Comparison of ENCODE assay signal across 20 mouse cellular contexts in the genomic region with DNA sequence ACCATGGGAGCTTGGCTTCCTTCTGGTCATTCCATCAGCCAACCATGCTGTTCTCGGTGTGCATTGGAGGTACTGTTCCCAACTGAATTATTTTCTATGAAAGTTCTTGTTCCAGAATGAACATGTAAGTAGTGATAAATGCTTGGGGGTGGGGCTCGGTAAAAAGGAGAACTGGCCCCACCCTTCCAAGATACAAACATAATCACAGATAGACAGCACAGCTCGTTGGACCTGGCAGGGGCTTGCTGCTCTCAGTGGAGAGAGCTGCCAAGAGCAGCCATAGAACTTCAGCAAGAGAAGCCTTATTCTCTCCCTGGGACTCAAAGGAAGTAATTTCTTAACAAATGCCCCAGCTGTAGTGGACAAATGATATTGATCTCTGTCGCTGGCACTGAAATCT.
"Had no signal": no experiment of that assay in that cellular context is flagged by ENCODE, and none has a peak within 500 bp of the region (broad histone marks: within the 10 kb centered on the region; RNA-seq: fewer than 3 reads in every experiment).

No protein-coding gene starts in this region.

- H3K4me2 ChIP-seq: intestine, embryonic 15.5 days; kidney, embryonic 15.5 days; liver, embryonic 15.5 days; midbrain, embryonic 12.5 days; midbrain, embryonic 15.5 days; neural tube, embryonic 12.5 days; neural tube, embryonic 15.5 days; stomach, embryonic 15.5 days had no signal

- ATAC-seq: intestine, embryonic 15.5 days; midbrain, embryonic 15.5 days had no signal

- H3K9ac ChIP-seq: intestine, embryonic 15.5 days; kidney, embryonic 15.5 days; liver, embryonic 15.5 days; midbrain, embryonic 12.5 days; midbrain, embryonic 15.5 days; neural tube, embryonic 12.5 days; neural tube, embryonic 15.5 days; stomach, embryonic 15.5 days had no signal

- H3K9me3 ChIP-seq: intestine, embryonic 15.5 days; kidney, embryonic 15.5 days; liver, embryonic 15.5 days; midbrain, embryonic 12.5 days; midbrain, embryonic 15.5 days; neural tube, embryonic 12.5 days; neural tube, embryonic 15.5 days; stomach, embryonic 15.5 days had no signal

- DNase-seq: kidney, adult 11 months; kidney, adult 8-10 months; kidney, postnatal 10 days; kidney, postnatal 36 days; layer of hippocampus, postnatal 36 days; lung, adult 2 months; lung, postnatal 14 days; lung, postnatal 4 days; right cerebral cortex, adult 18-20 months; right cerebral cortex, postnatal 14 days; spleen, adult 18-20 months had no signal

- H3K27ac ChIP-seq: intestine, embryonic 15.5 days; kidney, embryonic 15.5 days; left cerebral cortex, adult 2 months; liver, embryonic 15.5 days; midbrain, embryonic 12.5 days; midbrain, embryonic 15.5 days; neural tube, embryonic 12.5 days; neural tube, embryonic 15.5 days; stomach, embryonic 15.5 days had no signal

- H3K27me3 ChIP-seq: intestine, embryonic 15.5 days; kidney, embryonic 15.5 days; liver, embryonic 15.5 days; midbrain, embryonic 12.5 days; midbrain, embryonic 15.5 days; neural tube, embryonic 12.5 days; neural tube, embryonic 15.5 days; stomach, embryonic 15.5 days had no signal

- H3K4me1 ChIP-seq: intestine, embryonic 15.5 days; kidney, embryonic 15.5 days; liver, embryonic 15.5 days; midbrain, embryonic 12.5 days; midbrain, embryonic 15.5 days; neural tube, embryonic 12.5 days; neural tube, embryonic 15.5 days; stomach, embryonic 15.5 days had no signal

- H3K4me3 ChIP-seq: intestine, embryonic 15.5 days; kidney, embryonic 15.5 days; left cerebral cortex, adult 2 months; liver, embryonic 15.5 days; midbrain, embryonic 12.5 days; midbrain, embryonic 15.5 days; neural tube, embryonic 12.5 days; neural tube, embryonic 15.5 days; stomach, embryonic 15.5 days had no signal

- H3K36me3 ChIP-seq: intestine, embryonic 15.5 days; kidney, embryonic 15.5 days; liver, embryonic 15.5 days; midbrain, embryonic 12.5 days; midbrain, embryonic 15.5 days; neural tube, embryonic 12.5 days; neural tube, embryonic 15.5 days; stomach, embryonic 15.5 days had no signal
